ENCODE assay signal across 11 mouse cellular contexts in genomic region chr15:89547321-89547720, GRCm38 (mm10). TPM values are rescaled to one million over a fixed set of nuclear protein-coding genes. Genes with fewer than 3 reads are reported as not detected.
A peak's percentile ranks its signal among the peaks of the same experiment; 100 is the strongest.
DNase-seq lines count a peak whose midpoint lies in the region; ATAC-seq and TF ChIP-seq lines count a peak whose summit lies in the region.
"Had no signal": no experiment of that assay in that cellular context is flagged by ENCODE, and none has a peak within 500 bp of the region (broad histone marks: within the 10 kb centered on the region; RNA-seq: fewer than 3 reads in every experiment).

No protein-coding gene starts in this region.

- no peak for TF ChIP-seq CTCF in lung, embryonic 14.5 days (IDR thresholded peaks at IDR 0.05; ENCODE audit: low read depth)
- no peak for TF ChIP-seq CTCF in lung, adult 2 months (IDR thresholded peaks at IDR 0.05; ENCODE audit: insufficient read depth, low read length)

- TF ChIP-seq POLR2A in lung, adult 2 months (IDR thresholded peaks at IDR 0.05; ENCODE audit: borderline replicate concordance, extremely low read depth, low read depth, low read length): no peak

- peak overlapping the region; percentile 66 for H3K4me2 ChIP-seq in lung, embryonic 14.5 days
- peak overlapping the region; percentile 45 for H3K4me2 ChIP-seq in hindbrain, embryonic 15.5 days
- H3K4me2 ChIP-seq in neural tube, embryonic 13.5 days: peak overlapping the region; percentile 54

- DNase-seq in cerebellum, adult 11-12 months: peak; percentile 60
- no peak for DNase-seq in cerebellum, adult 8-10 months
- no peak for DNase-seq in lung, embryonic 14.5 days
- DNase-seq in lung, adult 2 months: no peak
- DNase-seq in MN1 (ENCODE audit: low spot score): no peak
- no peak for DNase-seq in adrenal gland, postnatal 36 days
- DNase-seq: layer of hippocampus, adult 9-11 months; right cerebral cortex, postnatal 14 days; thymus, postnatal 4 days had no signal

- H3K36me3 ChIP-seq in lung, embryonic 14.5 days (ENCODE audit: insufficient read depth): peaks cover 49% of the 10 kb centered on the region; the same call in 1 of the 2 replicates
- peaks cover 12% of the 10 kb centered on the region; the same call in 1 of the 2 replicates for H3K36me3 ChIP-seq in hindbrain, embryonic 15.5 days
- peaks cover 53% of the 10 kb centered on the region for H3K36me3 ChIP-seq in neural tube, embryonic 13.5 days

- WGBS in lung, embryonic 14.5 days: 63% methylated on average over 8 of the region's 8 CpGs
- 71% methylated on average over 8 of the region's 8 CpGs for WGBS in lung, adult 2 months
- WGBS in hindbrain, embryonic 15.5 days: 57% methylated on average over 8 of the region's 8 CpGs
- WGBS in neural tube, embryonic 13.5 days: 51% methylated on average over 8 of the region's 8 CpGs

- H3K4me1 ChIP-seq in lung, embryonic 14.5 days (ENCODE audit: insufficient read depth): no peaks in the 10 kb centered on the region
- H3K4me1 ChIP-seq in lung, adult 2 months (ENCODE audit: control insufficient read depth, insufficient read depth, low read length): no peaks in the 10 kb centered on the region
- H3K4me1 ChIP-seq in hindbrain, embryonic 15.5 days (replicated peaks): peaks cover 23% of the 10 kb centered on the region
- peaks cover 27% of the 10 kb centered on the region for H3K4me1 ChIP-seq in neural tube, embryonic 13.5 days (replicated peaks)

- no peak overlapping the region for H3K27ac ChIP-seq in lung, embryonic 14.5 days (ENCODE audit: low read depth)
- H3K27ac ChIP-seq in hindbrain, embryonic 15.5 days (replicated peaks): no peak overlapping the region
- H3K27ac ChIP-seq in neural tube, embryonic 13.5 days (replicated peaks): no peak overlapping the region

- H3K9ac ChIP-seq in lung, embryonic 14.5 days: no peak overlapping the region
- no peak overlapping the region for H3K9ac ChIP-seq in hindbrain, embryonic 15.5 days
- H3K9ac ChIP-seq in neural tube, embryonic 13.5 days: peak overlapping the region; percentile 54; the same call in 1 of the 2 replicates

- ATAC-seq in lung, embryonic 14.5 days (ENCODE audit: insufficient read depth): peak; percentile 16; the same call in 1 of the 2 replicates
- no peak for ATAC-seq in hindbrain, embryonic 15.5 days (ENCODE audit: low FRiP score, low read depth)
- ATAC-seq in neural tube, embryonic 13.5 days (ENCODE audit: low read depth): no peak

- H3K4me3 ChIP-seq in lung, embryonic 14.5 days (ENCODE audit: low read depth, low read length): peak overlapping the region; percentile 32
- H3K4me3 ChIP-seq in lung, adult 2 months (replicated peaks; ENCODE audit: extremely low read depth, low read depth, low read length): no peak overlapping the region
- H3K4me3 ChIP-seq in hindbrain, embryonic 15.5 days: no peak overlapping the region
- peak overlapping the region; percentile 27 for H3K4me3 ChIP-seq in neural tube, embryonic 13.5 days

- no peaks in the 10 kb centered on the region for H3K9me3 ChIP-seq in lung, embryonic 14.5 days (ENCODE audit: low read depth, low read length)
- no peaks in the 10 kb centered on the region for H3K9me3 ChIP-seq in hindbrain, embryonic 15.5 days
- no peaks in the 10 kb centered on the region for H3K9me3 ChIP-seq in neural tube, embryonic 13.5 days

- H3K27me3 ChIP-seq in lung, embryonic 14.5 days (ENCODE audit: insufficient read depth, low read length): no peaks in the 10 kb centered on the region
- no peaks in the 10 kb centered on the region for H3K27me3 ChIP-seq in hindbrain, embryonic 15.5 days
- H3K27me3 ChIP-seq in neural tube, embryonic 13.5 days: peaks cover 21% of the 10 kb centered on the region

RNA-seq across cellular contexts. Expression of gene Acr, which starts 20.8 kb away (rescaled TPM):
- 0.16 TPM in 1 of 2 replicates, not detected in the other for polyA plus RNA-seq in lung, embryonic 14.5 days (2014; fragmentation: Nextera tagmentation; extraction: Ambion mirVana)
- 2.8 and 2.9 TPM in 2 replicates for polyA plus RNA-seq in lung, adult 2 months (2012; rRNA removed)
- 1.4 and 1.5 TPM in 2 replicates for polyA plus RNA-seq in hindbrain, embryonic 15.5 days (2015; fragmentation: Nextera tagmentation; extraction: Ambion mirVana)
- 0.48 and 1.5 TPM in 2 replicates for polyA plus RNA-seq in neural tube, embryonic 13.5 days (2015; fragmentation: Nextera tagmentation; extraction: Ambion mirVana)
- not detected for total RNA-seq in adrenal gland, postnatal 36 days (2021)

RNA-seq across cellular contexts. Expression of gene Rabl2, which starts 44.4 kb away (rescaled TPM):
- 53.8 and 55.3 TPM in 2 replicates for polyA plus RNA-seq in lung, embryonic 14.5 days (2014; fragmentation: Nextera tagmentation; extraction: Ambion mirVana)
- 14.7 and 18.7 TPM in 2 replicates for polyA plus RNA-seq in lung, adult 2 months (2012; rRNA removed)
- 74.3 and 86.2 TPM in 2 replicates for polyA plus RNA-seq in hindbrain, embryonic 15.5 days (2015; fragmentation: Nextera tagmentation; extraction: Ambion mirVana)
- polyA plus RNA-seq in neural tube, embryonic 13.5 days (2015; fragmentation: Nextera tagmentation; extraction: Ambion mirVana): 70.7 and 82.4 TPM in 2 replicates
- 10 to 100 TPM in 1 of 2 experiments, 1 to 10 TPM in 1; 8.4 to 10.9 TPM for total RNA-seq in adrenal gland, postnatal 36 days (2021)

RNA-seq across cellular contexts. Expression of gene Shank3, which starts 47.9 kb away (rescaled TPM):
- 3.2 and 3.9 TPM in 2 replicates for polyA plus RNA-seq in lung, embryonic 14.5 days (2014; fragmentation: Nextera tagmentation; extraction: Ambion mirVana)
- 103 and 141 TPM in 2 replicates for polyA plus RNA-seq in lung, adult 2 months (2012; rRNA removed)
- polyA plus RNA-seq in hindbrain, embryonic 15.5 days (2015; fragmentation: Nextera tagmentation; extraction: Ambion mirVana): 9.6 and 11.2 TPM in 2 replicates
- 6.5 and 8.0 TPM in 2 replicates for polyA plus RNA-seq in neural tube, embryonic 13.5 days (2015; fragmentation: Nextera tagmentation; extraction: Ambion mirVana)
- total RNA-seq in adrenal gland, postnatal 36 days (2021): 10 to 100 TPM; 30.7 to 51.0 TPM

Comparison
In these comparisons a context has a peak if more than half of its experiments do, and no peak if none do; other contexts are left out.
1. H3K4me3 ChIP-seq: peak in lung, embryonic 14.5 days (single experiment) and neural tube, embryonic 13.5 days (single experiment); none in lung, adult 2 months (single experiment) and hindbrain, embryonic 15.5 days (single experiment).
2. Peak in every context shown above with its lines, with median percentiles within 50 percentile points of each other: H3K4me2 ChIP-seq.